Mouse (Mus musculus): Measurements from ENCODE around the gene Mlxip. TPM values are rescaled to one million over a fixed set of nuclear protein-coding genes. Genes with fewer than 3 reads are reported as not detected.

The Mlxip gene
- polyA plus RNA-seq, 1 experiment from 2014 or later = 11.5 TPM

GRCm38 (mm10) chr5:123368869-123369488 lies 25.6 kb upstream of the Mlxip start:
- no peak overlapping the region for H3K9ac ChIP-seq (replicated peaks; ENCODE audit: low read depth)
- DNase-seq (ENCODE audit: low spot score) (peak; percentile 78), ATAC-seq (0 out of 2 replicates have a peak, but pooled peaks have one; percentile 46)
- H3K4me2 ChIP-seq (replicated peaks; ENCODE audit: low read depth, low read length) = no peak overlapping the region
- 75% methylated on average over 13 of the region's 13 CpGs for WGBS
- no peaks in the 10 kb centered on the region for H3K9me3 ChIP-seq (ENCODE audit: low read length)
- no peak overlapping the region for H3K27ac ChIP-seq (ENCODE audit: low read length)
- no peak overlapping the region for H3K4me3 ChIP-seq (ENCODE audit: low read depth, low read length)
- H3K27me3 ChIP-seq (replicated peaks; ENCODE audit: insufficient read depth, low read length) = no peaks in the 10 kb centered on the region
- H3K36me3 ChIP-seq (ENCODE audit: insufficient read depth, low read length) = peaks cover 16% of the 10 kb centered on the region; the same call in 1 of the 2 replicates
- peak; percentile 96 for TF ChIP-seq CTCF (IDR thresholded peaks at IDR 0.05)
- no peak for TF ChIP-seq EP300 (IDR thresholded peaks at IDR 0.05)
- H3K4me1 ChIP-seq (ENCODE audit: insufficient read depth, low read depth, low read length) = peaks cover 5% of the 10 kb centered on the region; the same call in 1 of the 2 replicates

- no peak overlapping the region for H3K4me2 ChIP-seq (replicated peaks; ENCODE audit: low read depth, low read length)
- no peak for TF ChIP-seq EP300 (IDR thresholded peaks at IDR 0.05)
- TF ChIP-seq CTCF (IDR thresholded peaks at IDR 0.05) = no peak
- no peaks in the 10 kb centered on the region for H3K9me3 ChIP-seq (ENCODE audit: low read length)
- WGBS = 90% methylated on average over 5 of the region's 5 CpGs
- H3K36me3 ChIP-seq (ENCODE audit: insufficient read depth, low read length) = peaks cover 16% of the 10 kb centered on the region; the same call in 1 of the 2 replicates
- no peak overlapping the region for H3K27ac ChIP-seq (ENCODE audit: low read length)
- H3K27me3 ChIP-seq (replicated peaks; ENCODE audit: insufficient read depth, low read length) = no peaks in the 10 kb centered on the region
- ATAC-seq (no peak), DNase-seq (ENCODE audit: low spot score) (no peak)
- no peaks in the 10 kb centered on the region for H3K4me1 ChIP-seq (ENCODE audit: insufficient read depth, low read depth, low read length)
- H3K4me3 ChIP-seq (ENCODE audit: low read depth, low read length) = no peak overlapping the region
- no peak overlapping the region for H3K9ac ChIP-seq (replicated peaks; ENCODE audit: low read depth)
These were observed 24.5 kb upstream of the Mlxip start for GRCm38 (mm10) chr5:123370049-123370448.

GRCm38 (mm10) chr5:123375262-123375661 lies 19.3 kb upstream of the Mlxip start:
- Histone ChIP-seq H3K27ac (ENCODE audit: low read length) (no peak overlapping the region), H3K4me3 (ENCODE audit: low read depth, low read length) (no peak overlapping the region), H3K4me1 (ENCODE audit: insufficient read depth, low read depth, low read length) (no peaks in the 10 kb centered on the region), H3K9me3 (ENCODE audit: low read length) (no peaks in the 10 kb centered on the region), H3K9ac (replicated peaks; ENCODE audit: low read depth) (no peak overlapping the region), H3K4me2 (replicated peaks; ENCODE audit: low read depth, low read length) (no peak overlapping the region), H3K27me3 (replicated peaks; ENCODE audit: insufficient read depth, low read length) (no peaks in the 10 kb centered on the region), H3K36me3 (ENCODE audit: insufficient read depth, low read length) (peaks cover 16% of the 10 kb centered on the region; the same call in 1 of the 2 replicates)
- 90% methylated on average over 10 of the region's 10 CpGs for WGBS
- DNase-seq (ENCODE audit: low spot score) = no peak
- TF ChIP-seq EP300 (IDR thresholded peaks at IDR 0.05) (no peak), CTCF (IDR thresholded peaks at IDR 0.05) (no peak)
- ATAC-seq = no peak

DNA sequence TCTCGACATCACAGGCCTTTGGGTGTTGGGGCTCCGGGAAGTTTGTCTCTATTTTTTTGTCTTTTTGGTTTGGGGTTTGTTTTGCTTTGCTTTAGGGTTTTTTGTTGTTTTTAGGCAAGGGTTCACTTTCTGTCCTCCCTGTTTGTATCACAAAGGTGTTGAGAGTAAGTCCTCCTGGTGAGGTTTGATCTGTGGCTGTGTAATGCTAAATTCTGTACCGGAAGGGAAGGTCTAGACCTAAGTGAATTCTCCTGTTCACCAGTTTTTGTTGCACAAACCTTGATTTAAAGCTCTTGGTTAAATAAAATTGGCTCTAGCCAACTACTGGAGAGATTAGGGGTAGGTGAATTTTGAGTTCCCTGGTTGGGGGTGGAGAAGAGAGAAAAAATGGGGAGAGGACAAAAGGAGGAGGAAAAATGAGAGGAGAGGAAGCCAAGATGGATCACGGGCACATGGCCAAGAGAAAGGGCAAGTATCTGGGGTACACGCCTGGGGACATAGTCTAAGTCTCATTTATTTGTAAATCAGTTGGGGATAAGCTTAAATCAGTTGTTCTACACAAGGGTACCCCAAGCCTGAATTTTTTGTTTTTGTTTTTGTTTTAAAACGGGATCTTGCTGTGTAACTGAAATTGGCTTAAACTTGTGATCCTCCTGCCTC lies 18.7 kb upstream of the Mlxip start:
- Histone ChIP-seq H3K36me3 (ENCODE audit: insufficient read depth, low read length) (peaks cover 16% of the 10 kb centered on the region; the same call in 1 of the 2 replicates), H3K27me3 (replicated peaks; ENCODE audit: insufficient read depth, low read length) (no peaks in the 10 kb centered on the region), H3K4me1 (ENCODE audit: insufficient read depth, low read depth, low read length) (no peaks in the 10 kb centered on the region), H3K4me2 (replicated peaks; ENCODE audit: low read depth, low read length) (no peak overlapping the region), H3K4me3 (ENCODE audit: low read depth, low read length) (no peak overlapping the region), H3K9ac (replicated peaks; ENCODE audit: low read depth) (no peak overlapping the region), H3K9me3 (ENCODE audit: low read length) (no peaks in the 10 kb centered on the region), H3K27ac (ENCODE audit: low read length) (no peak overlapping the region)
- 79% methylated on average over 6 of the region's 6 CpGs for WGBS
- TF ChIP-seq CTCF (IDR thresholded peaks at IDR 0.05) (no peak), EP300 (IDR thresholded peaks at IDR 0.05) (no peak)
- no peak for ATAC-seq
- no peak for DNase-seq (ENCODE audit: low spot score)

DNA sequence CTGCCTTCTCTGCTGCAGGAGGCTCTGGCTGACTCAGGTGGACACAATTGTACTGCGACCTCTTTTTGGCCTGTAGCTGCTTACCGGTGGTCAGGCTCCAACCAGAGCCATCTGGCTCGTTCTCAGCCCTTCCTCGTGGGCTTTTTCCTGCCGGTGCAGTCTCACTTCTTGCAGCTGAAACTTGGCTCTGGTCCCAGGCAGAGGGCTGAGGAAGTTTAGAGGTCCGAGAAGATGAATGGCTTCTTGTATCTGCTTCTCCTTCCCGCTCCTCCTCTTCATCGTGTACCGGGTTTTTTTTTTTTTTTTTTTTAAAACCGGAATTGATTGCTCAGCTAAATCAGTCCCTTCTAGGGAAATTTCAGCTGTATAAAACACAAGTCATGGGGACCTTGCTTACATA lies 18.0 kb upstream of the Mlxip start:
- Histone ChIP-seq H3K9me3 (ENCODE audit: low read length) (no peaks in the 10 kb centered on the region), H3K4me3 (ENCODE audit: low read depth, low read length) (no peak overlapping the region), H3K4me1 (ENCODE audit: insufficient read depth, low read depth, low read length) (no peaks in the 10 kb centered on the region), H3K36me3 (ENCODE audit: insufficient read depth, low read length) (peaks cover 10% of the 10 kb centered on the region; the same call in 1 of the 2 replicates), H3K4me2 (replicated peaks; ENCODE audit: low read depth, low read length) (no peak overlapping the region), H3K27me3 (replicated peaks; ENCODE audit: insufficient read depth, low read length) (no peaks in the 10 kb centered on the region), H3K9ac (replicated peaks; ENCODE audit: low read depth) (no peak overlapping the region), H3K27ac (ENCODE audit: low read length) (0 out of 2 replicates have a peak overlapping the region, but pooled peaks have one; percentile 20)
- 13% methylated on average over 10 of the region's 10 CpGs for WGBS
- DNase-seq (ENCODE audit: low spot score) = peak; percentile 69
- 0 out of 2 replicates have a peak, but pooled peaks have one; percentile 21 for ATAC-seq
- 0 out of 2 replicates have a peak, but pooled peaks have one; percentile 16 for TF ChIP-seq EP300 (IDR thresholded peaks at IDR 0.05)
- no peak for TF ChIP-seq CTCF (IDR thresholded peaks at IDR 0.05)

GRCm38 (mm10) chr5:123377120-123377955 lies 17.3 kb upstream of the Mlxip start:
- Histone ChIP-seq H3K27me3 (replicated peaks; ENCODE audit: insufficient read depth, low read length) (no peaks in the 10 kb centered on the region), H3K27ac (ENCODE audit: low read length) (peak overlapping the region; percentile 20; the same call in 1 of the 2 replicates), H3K9ac (replicated peaks; ENCODE audit: low read depth) (no peak overlapping the region), H3K4me3 (ENCODE audit: low read depth, low read length) (no peak overlapping the region), H3K9me3 (ENCODE audit: low read length) (no peaks in the 10 kb centered on the region), H3K4me1 (ENCODE audit: insufficient read depth, low read depth, low read length) (no peaks in the 10 kb centered on the region), H3K36me3 (ENCODE audit: insufficient read depth, low read length) (peaks cover 9% of the 10 kb centered on the region; the same call in 1 of the 2 replicates), H3K4me2 (replicated peaks; ENCODE audit: low read depth, low read length) (0 out of 2 replicates have a peak overlapping the region, but pooled peaks have one; percentile 11)
- DNase-seq (ENCODE audit: low spot score) = peak; percentile 85
- 52% methylated on average over 15 of the region's 15 CpGs for WGBS
- peak; percentile 88 for ATAC-seq
- TF ChIP-seq EP300 (IDR thresholded peaks at IDR 0.05) (no peak; the same call in 1 of the 2 replicates), CTCF (IDR thresholded peaks at IDR 0.05) (peak; percentile 99)

All from lung, postnatal 0 days (tissue).